Mouse (Mus musculus) cerebellum, adult 2 months (tissue): ENCODE results near the gene Cdc42ep1. TPM values are rescaled to one million over a fixed set of nuclear protein-coding genes. Genes with fewer than 3 reads are reported as not detected.

Source experiments
- DNase-seq, 2 experiments: peaks; one replicate each; pipeline ENCODE4 v3.0.0; 2021
- H3K27ac ChIP-seq: fragments of 200-500 bp; 2 replicates; pipeline ENCODE4 v1.5.1; 2012; ENCODE audit warnings: low read length, control low read depth, inconsistent platforms; ENCODE audit not compliant: insufficient read depth
- H3K27me3 ChIP-seq: fragments of 200-500 bp; 2 replicates; pipeline ENCODE4 v1.6.1; 2012; ENCODE audit warnings: inconsistent platforms, mild to moderate bottlenecking, low read length, moderate library complexity; ENCODE audit not compliant: control insufficient read depth, insufficient read depth
- H3K4me1 ChIP-seq: fragments of 200-500 bp; 2 replicates; pipeline ENCODE4 v1.6.1; 2011; ENCODE audit warnings: low read length; ENCODE audit not compliant: control insufficient read depth, insufficient read depth
- H3K4me3 ChIP-seq: fragments of 200-500 bp; replicated peaks from 2 replicates; pipeline ENCODE3; 2011; ENCODE audit warnings: mild to moderate bottlenecking, low read depth, low read length, control low read depth; ENCODE audit not compliant: insufficient read depth
- CTCF ChIP-seq: fragments of 200-500 bp; IDR thresholded peaks from 2 replicates; pipeline ENCODE4 v1.5.1; 2011; ENCODE audit warnings: low read depth, mild to moderate bottlenecking, control low read depth, low read length, moderate library complexity, borderline replicate concordance; ENCODE audit not compliant: insufficient read depth
- POLR2A ChIP-seq: fragments of 200-500 bp; IDR thresholded peaks from 2 replicates; pipeline ENCODE4 v1.6.1; 2011; ENCODE audit warnings: low read length, control low read depth, borderline replicate concordance; ENCODE audit not compliant: insufficient read depth
- WGBS: fragments of 180-500 bp; shearing (Covaris S2); methylation state at CpG from one replicate; pipeline ENCODE4 v1.1.7; 2018; 5-methylcytosine and 5-hydroxymethylcytosine counted together
- polyA plus RNA-seq: library from polyadenylated mRNA; depleted of rRNA; stranded (reverse); fragments of >200 nt; gene quantifications from 2 replicates; pipeline ENCODE4 v1.2.3, GENCODE M21; 2012; rRNA removed

Cdc42ep1 gene
- 73.2 and 77.3 TPM in 2 replicates for polyA plus RNA-seq

- Histone ChIP-seq H3K4me3 (peak within 1 kb of the TSS; percentile 23), H3K27ac (peak within 1 kb of the TSS; percentile 57; the same call in 1 of the 2 replicates), H3K4me1 (no peaks in the 10 kb centered on the region), H3K27me3 (no peaks in the 10 kb centered on the region; the same call in 1 of the 2 replicates)
- under 1% methylated on average over 83 of the region's 86 CpGs for WGBS
- DNase-seq: peak in 1 of 2 experiments; percentile 61
- TF ChIP-seq POLR2A (no peak), CTCF (no peak)
Observed at GRCm38 (mm10) chr15:78842371-78843163, at the start of gene Cdc42ep1. Cdc42ep1 (plus strand) TSS chr15:78842624.

- DNase-seq: no peak
- H3K27ac ChIP-seq: no peak overlapping the region
- H3K4me1 ChIP-seq: peaks cover 4% of the 10 kb centered on the region; the same call in 1 of the 2 replicates
- H3K27me3 ChIP-seq: no peaks in the 10 kb centered on the region; the same call in 1 of the 2 replicates
- no peak for TF ChIP-seq POLR2A
- no peak for TF ChIP-seq CTCF
- 36% methylated on average over 25 of the region's 25 CpGs for WGBS
- H3K4me3 ChIP-seq: no peak overlapping the region
Observed at GRCm38 (mm10) chr15:78796196-78797059, 46.0 kb upstream of the Cdc42ep1 start.

- no peak for DNase-seq
Observed at GRCm38 (mm10) chr15:78797060-78797329, 45.4 kb upstream of the Cdc42ep1 start.

GRCm38 (mm10) chr15:78799029-78799428 lies 43.4 kb upstream of the Cdc42ep1 start:
- no peaks in the 10 kb centered on the region; the same call in 1 of the 2 replicates for H3K27me3 ChIP-seq

More at GRCm38 (mm10) chr15:78797060-78797329, 45.4 kb upstream of the Cdc42ep1 start:
- H3K27ac ChIP-seq: no peak overlapping the region
- 91% methylated on average over 8 of the region's 8 CpGs for WGBS
- no peaks in the 10 kb centered on the region; the same call in 1 of the 2 replicates for H3K27me3 ChIP-seq
- H3K4me3 ChIP-seq: no peak overlapping the region
- H3K4me1 ChIP-seq: peaks cover 4% of the 10 kb centered on the region; the same call in 1 of the 2 replicates
- TF ChIP-seq CTCF (no peak), POLR2A (no peak)

GRCm38 (mm10) chr15:78801571-78801970 lies 40.9 kb upstream of the Cdc42ep1 start:
- WGBS: 77% methylated on average over 9 of the region's 9 CpGs

More at GRCm38 (mm10) chr15:78799029-78799428, 43.4 kb upstream of the Cdc42ep1 start:
- no peak overlapping the region for H3K27ac ChIP-seq
- H3K4me3 ChIP-seq: no peak overlapping the region
- peaks cover 4% of the 10 kb centered on the region; the same call in 1 of the 2 replicates for H3K4me1 ChIP-seq
- 11% methylated on average over 21 of the region's 21 CpGs for WGBS
- no peak for TF ChIP-seq CTCF
- no peak for TF ChIP-seq POLR2A
- DNase-seq: peak in 1 of 2 experiments; percentile 44

GRCm38 (mm10) chr15:78801971-78802741 lies 40.3 kb upstream of the Cdc42ep1 start:
- DNase-seq: no peak
- H3K27ac ChIP-seq: no peak overlapping the region
- H3K4me1 ChIP-seq: peaks cover 6% of the 10 kb centered on the region
- no peak for TF ChIP-seq POLR2A
- TF ChIP-seq CTCF: no peak
- 6% methylated on average over 59 of the region's 67 CpGs for WGBS
- H3K27me3 ChIP-seq: no peaks in the 10 kb centered on the region; the same call in 1 of the 2 replicates
- peak overlapping the region; percentile 25 for H3K4me3 ChIP-seq

More at GRCm38 (mm10) chr15:78801571-78801970, 40.9 kb upstream of the Cdc42ep1 start:
- TF ChIP-seq CTCF (no peak), POLR2A (no peak)
- H3K27me3 ChIP-seq: no peaks in the 10 kb centered on the region; the same call in 1 of the 2 replicates
- DNase-seq: no peak
- no peak overlapping the region for H3K4me3 ChIP-seq
- H3K27ac ChIP-seq: no peak overlapping the region
- no peaks in the 10 kb centered on the region; the same call in none of the 2 replicates for H3K4me1 ChIP-seq
